Comparison of ENCODE assay signal across 12 mouse cellular contexts in genomic region chr8:78771256-78771655, GRCm38 (mm10). TPM values are rescaled to one million over a fixed set of nuclear protein-coding genes. Genes with fewer than 3 reads are reported as not detected.
A peak's percentile ranks its signal among the peaks of the same experiment; 100 is the strongest.
DNase-seq lines count a peak whose midpoint lies in the region; ATAC-seq and TF ChIP-seq lines count a peak whose summit lies in the region.
"Had no signal": no experiment of that assay in that cellular context is flagged by ENCODE, and none has a peak within 500 bp of the region (broad histone marks: within the 10 kb centered on the region; RNA-seq: fewer than 3 reads in every experiment).

No protein-coding gene starts in this region.

- H3K4me3 ChIP-seq in heart, embryonic 14.5 days (ENCODE audit: control insufficient read depth in 1 of 2, insufficient read depth in 1 of 2, low read depth in 1 of 2, low read length in 2 of 2) = peak overlapping the region; percentile 28 to 38
- H3K4me3 ChIP-seq in limb, embryonic 14.5 days (replicated peaks; ENCODE audit: low read length) = no peak overlapping the region
- no peak overlapping the region for H3K4me3 ChIP-seq in hindbrain, embryonic 16.5 days (ENCODE audit: low read length)
- H3K4me3 ChIP-seq: limb, embryonic 13.5 days had no signal

- 17% methylated on average over 7 of the region's 7 CpGs for WGBS in heart, embryonic 14.5 days
- 60% methylated on average over 7 of the region's 7 CpGs for WGBS in limb, embryonic 14.5 days
- WGBS in hindbrain, embryonic 16.5 days = 75% methylated on average over 7 of the region's 7 CpGs

- H3K27me3 ChIP-seq in heart, embryonic 14.5 days (ENCODE audit: control insufficient read depth, insufficient read depth, low read length) = no peaks in the 10 kb centered on the region
- no peaks in the 10 kb centered on the region for H3K27me3 ChIP-seq in limb, embryonic 14.5 days (ENCODE audit: control insufficient read depth, insufficient read depth, low read length)
- no peaks in the 10 kb centered on the region for H3K27me3 ChIP-seq in hindbrain, embryonic 16.5 days (replicated peaks; ENCODE audit: control insufficient read depth, insufficient read depth, low read length)
- H3K27me3 ChIP-seq: limb, embryonic 13.5 days had no signal

- no peaks in the 10 kb centered on the region for H3K36me3 ChIP-seq in heart, embryonic 14.5 days (ENCODE audit: control insufficient read depth, insufficient read depth, low read length)
- no peaks in the 10 kb centered on the region for H3K36me3 ChIP-seq in limb, embryonic 14.5 days (ENCODE audit: control insufficient read depth, insufficient read depth, low read length)
- H3K36me3 ChIP-seq in hindbrain, embryonic 16.5 days (ENCODE audit: control insufficient read depth, insufficient read depth, low read length) = no peaks in the 10 kb centered on the region
- H3K36me3 ChIP-seq: limb, embryonic 13.5 days had no signal

- peaks cover 0 to 3% of the 10 kb centered on the region in 2 experiments; a peak in 1 of 4 replicates for H3K4me1 ChIP-seq in heart, embryonic 14.5 days (ENCODE audit: control insufficient read depth in 2 of 2, insufficient read depth in 2 of 2, low read length in 2 of 2)
- H3K4me1 ChIP-seq in limb, embryonic 14.5 days (ENCODE audit: control insufficient read depth, insufficient read depth, low read length) = no peaks in the 10 kb centered on the region
- H3K4me1 ChIP-seq in hindbrain, embryonic 16.5 days (ENCODE audit: control insufficient read depth, insufficient read depth, low read depth, low read length) = no peaks in the 10 kb centered on the region
- H3K4me1 ChIP-seq: limb, embryonic 13.5 days had no signal

- DNase-seq in heart, postnatal 10 days = no peak
- DNase-seq in urinary bladder, postnatal 14 days (ENCODE audit: low spot score) = peak; percentile 18
- no peak for DNase-seq in urinary bladder, adult 18-20 months (ENCODE audit: low spot score in 2 of 2)
- DNase-seq in limb, embryonic 14.5 days (ENCODE audit: low spot score) = peak; percentile 9
- no peak for DNase-seq in embryo, embryonic 9.5 days (ENCODE audit: extremely low spot score)
- DNase-seq: cerebellum, adult 2 months; kidney, adult 2 months; layer of hippocampus, adult 9-11 months had no signal

- H3K9me3 ChIP-seq in heart, embryonic 14.5 days (ENCODE audit: control insufficient read depth, low read length) = no peaks in the 10 kb centered on the region
- H3K9me3 ChIP-seq in limb, embryonic 14.5 days (ENCODE audit: control insufficient read depth, low read length) = no peaks in the 10 kb centered on the region
- no peaks in the 10 kb centered on the region for H3K9me3 ChIP-seq in hindbrain, embryonic 16.5 days (ENCODE audit: control insufficient read depth, low read length)
- H3K9me3 ChIP-seq: limb, embryonic 13.5 days had no signal

- TF ChIP-seq POLR2A in limb, embryonic 14.5 days (IDR thresholded peaks at IDR 0.05; ENCODE audit: borderline replicate concordance, extremely low read depth, insufficient read depth, insufficient read length) = no peak

- peak overlapping the region; percentile 61 for H3K4me2 ChIP-seq in heart, embryonic 14.5 days (ENCODE audit: low read length)
- no peak overlapping the region for H3K4me2 ChIP-seq in limb, embryonic 14.5 days (replicated peaks; ENCODE audit: low read depth, low read length, severe bottlenecking)
- H3K4me2 ChIP-seq in hindbrain, embryonic 16.5 days (ENCODE audit: low read length) = no peak overlapping the region
- H3K4me2 ChIP-seq: limb, embryonic 13.5 days had no signal

- intact Hi-C loops in heart, postnatal 10 days (cut with DNase I) = no loop called here

- ATAC-seq in heart, embryonic 14.5 days (ENCODE audit: insufficient number of reproducible peaks, insufficient read depth, low FRiP score, low read depth) = peak; percentile 54; the same call in 1 of the 2 replicates
- ATAC-seq in limb, embryonic 14.5 days (ENCODE audit: low FRiP score, low read depth) = no peak
- ATAC-seq in hindbrain, embryonic 16.5 days = no peak
- ATAC-seq: forebrain, embryonic 14.5 days had no signal

- peak overlapping the region; percentile 10; a peak in 2 of 4 replicates for H3K27ac ChIP-seq in heart, embryonic 14.5 days (replicated peaks in 1 of 2; ENCODE audit: control insufficient read depth in 1 of 2, insufficient read depth in 1 of 2, low read depth in 2 of 2, low read length in 2 of 2)
- H3K27ac ChIP-seq in limb, embryonic 14.5 days (replicated peaks; ENCODE audit: low read depth, low read length) = no peak overlapping the region
- no peak overlapping the region for H3K27ac ChIP-seq in hindbrain, embryonic 16.5 days (ENCODE audit: low read depth, low read length)
- H3K27ac ChIP-seq: limb, embryonic 13.5 days had no signal

- H3K9ac ChIP-seq in heart, embryonic 14.5 days (ENCODE audit: low read length) = peak overlapping the region; percentile 63
- H3K9ac ChIP-seq in limb, embryonic 14.5 days (ENCODE audit: low read depth, low read length, severe bottlenecking) = no peak overlapping the region
- H3K9ac ChIP-seq in hindbrain, embryonic 16.5 days (ENCODE audit: low read depth, low read length) = no peak overlapping the region
- H3K9ac ChIP-seq: limb, embryonic 13.5 days had no signal

RNA-seq across cellular contexts. Expression of gene Lsm6, which starts 49.7 kb away (rescaled TPM):
- polyA plus RNA-seq in heart, embryonic 14.5 days (2014; fragmentation: Nextera tagmentation; extraction: Ambion mirVana) = 192 and 196 TPM in 2 replicates
- 10 to 100 TPM; 77.0 to 81.0 TPM for total RNA-seq in heart, postnatal 10 days (2021)
- polyA plus RNA-seq in limb, embryonic 14.5 days (2012; rRNA removed) = 69.7 and 126 TPM in 2 replicates
- polyA plus RNA-seq in limb, embryonic 14.5 days (2014; fragmentation: Nextera tagmentation; extraction: Ambion mirVana) = 248 and 276 TPM in 2 replicates
- polyA plus RNA-seq in hindbrain, embryonic 16.5 days (2015; fragmentation: Nextera tagmentation; extraction: Ambion mirVana) = 133 and 139 TPM in 2 replicates

Comparison
In these comparisons a context has a peak if more than half of its experiments do, and no peak if none do; other contexts are left out.
1. DNase-seq: peak in urinary bladder, postnatal 14 days (single experiment) and limb, embryonic 14.5 days (single experiment); none in heart, postnatal 10 days (0 of 2), urinary bladder, adult 18-20 months (0 of 2) and embryo, embryonic 9.5 days (single experiment).
2. H3K27ac ChIP-seq: peak in heart, embryonic 14.5 days (2 of 2); none in limb, embryonic 14.5 days (single experiment) and hindbrain, embryonic 16.5 days (single experiment).
3. H3K4me3 ChIP-seq: peak in heart, embryonic 14.5 days (2 of 2); none in limb, embryonic 14.5 days (single experiment) and hindbrain, embryonic 16.5 days (single experiment).